Mouse (Mus musculus) fat pad, adult 2 months (tissue): Measurements from ENCODE around the gene Ifitm1.
"Not testable (repeated sequence)": the region's sequence is repeated elsewhere in the genome, so short reads cannot be mapped to it uniquely, and the experiment has no call there.

Source experiments
- DNase-seq: peaks from one replicate; pipeline ENCODE4 v3.0.0-alpha.2; 2011; ENCODE audit warnings: low read depth, low spot score; ENCODE audit errors: extremely low read depth

Ifitm1 gene

GRCm38 (mm10) chr7:140949824-140950530, 17.0 kb upstream of the Ifitm1 start, which contains the start of gene Ifitm5:
Ifitm5 (minus strand) TSS chr7:140950291.
- DNase-seq: no peak

DNA sequence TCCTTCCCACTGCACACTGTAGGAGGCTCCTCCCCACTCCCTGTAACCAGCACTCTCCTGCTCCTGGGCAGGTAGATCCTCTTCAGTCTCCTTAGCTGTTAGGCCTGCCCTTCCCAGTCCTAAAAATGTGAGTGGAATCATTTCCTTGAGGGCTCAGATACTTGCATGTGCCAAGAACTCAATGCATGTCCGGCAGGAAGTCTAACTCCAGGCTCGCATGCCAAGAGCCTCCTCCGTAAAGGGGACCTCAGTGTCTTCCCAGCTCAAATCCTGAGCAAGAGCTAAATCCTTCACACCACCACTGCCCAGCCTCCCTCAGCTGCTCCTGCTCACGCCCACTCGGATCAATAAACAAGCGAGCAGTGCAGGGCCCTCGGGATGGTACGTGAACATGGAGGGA, 16.0 kb upstream of the Ifitm1 start:
- no peak for DNase-seq

GRCm38 (mm10) chr7:140951765-140952164, 15.3 kb upstream of the Ifitm1 start:
- no peak for DNase-seq

DNA sequence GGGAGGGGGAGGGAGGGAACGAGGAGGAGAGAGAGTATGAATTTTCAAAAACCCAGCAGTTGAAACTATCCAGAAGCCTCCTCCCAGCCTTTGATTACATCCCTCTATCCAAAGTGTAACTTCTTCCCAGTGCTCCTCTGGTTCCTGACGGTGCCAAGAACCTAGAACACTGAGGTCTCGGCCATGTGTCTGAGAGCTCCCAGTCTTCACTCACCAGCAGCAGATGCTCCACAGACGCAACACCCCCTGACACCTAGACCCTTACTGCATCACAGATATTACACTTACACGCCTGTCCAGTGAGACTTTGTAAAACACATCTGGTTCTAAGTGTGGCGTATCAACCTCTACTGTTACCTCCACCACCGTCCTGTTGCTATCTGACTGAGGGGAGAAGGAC, 14.6 kb upstream of the Ifitm1 start:
- no peak for DNase-seq

DNA sequence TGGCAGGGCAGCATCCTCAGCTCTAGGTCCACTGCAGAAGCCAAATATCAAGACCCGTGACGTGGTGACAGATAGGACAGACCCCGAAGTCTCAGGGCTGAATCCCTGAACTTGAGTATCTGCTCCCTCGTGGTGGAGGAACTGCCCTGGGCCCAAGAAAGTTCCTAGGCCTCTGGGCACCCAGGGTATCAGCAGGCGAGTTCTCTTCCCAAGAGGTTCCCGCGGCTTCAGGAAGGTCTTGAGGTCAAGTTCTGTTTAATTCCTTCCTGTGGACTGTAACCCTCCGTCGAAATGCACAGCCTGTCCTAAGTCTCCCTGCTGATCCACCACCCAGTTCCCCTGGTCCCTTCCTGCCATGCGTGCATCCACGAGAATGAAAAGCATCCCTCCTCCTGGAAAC, 13.9 kb upstream of the Ifitm1 start:
- DNase-seq: no peak

- no peak for DNase-seq
Measured at GRCm38 (mm10) chr7:140953800-140954732, 13.0 kb upstream of the Ifitm1 start.

- no peak for DNase-seq
Measured at GRCm38 (mm10) chr7:140954733-140955071, 12.3 kb upstream of the Ifitm1 start.

- DNase-seq: no peak
Measured at GRCm38 (mm10) chr7:140955342-140955741, 11.7 kb upstream of the Ifitm1 start.

DNA sequence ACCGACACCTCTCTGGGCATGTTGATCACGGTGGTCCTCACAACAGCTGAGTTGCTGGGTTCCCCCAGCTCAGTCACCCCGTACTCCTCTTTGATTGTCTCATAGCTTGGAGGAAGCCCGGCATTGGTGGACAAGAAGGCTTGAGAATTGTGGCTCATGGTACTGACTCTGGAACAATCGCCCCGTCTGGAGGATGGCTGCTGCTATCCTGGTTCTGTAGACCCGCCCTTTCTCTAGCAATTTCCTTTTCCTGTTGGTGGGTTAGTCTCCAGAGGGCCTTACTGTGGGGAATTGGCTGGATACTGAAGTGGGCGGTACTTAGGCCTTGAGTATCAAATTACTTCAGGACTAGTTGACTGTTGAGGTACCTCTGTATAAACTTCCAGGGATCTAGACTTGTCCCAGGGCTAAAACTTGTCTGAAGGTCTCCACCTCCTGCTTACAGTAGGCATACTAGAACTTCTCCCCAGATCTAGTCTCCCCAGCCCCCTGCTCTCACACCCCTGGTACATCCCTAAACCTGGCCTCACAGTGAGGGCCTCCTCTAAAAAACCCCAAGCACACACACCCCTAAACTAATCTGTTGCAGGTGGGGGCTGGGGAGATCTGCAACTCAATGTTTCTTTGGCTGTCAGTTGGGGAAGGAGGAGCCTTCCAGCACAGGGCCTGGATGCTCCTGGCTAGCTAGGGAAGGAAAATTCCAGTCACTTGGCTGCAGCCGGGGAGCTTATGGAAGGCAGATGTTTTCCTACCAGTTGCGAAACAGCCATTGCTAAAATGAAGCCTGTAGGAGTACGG, 11.1 kb upstream of the Ifitm1 start, which contains the start of the genes Gm45717 and Ifitm2:
Gene Gm45717, minus strand, starts transcription at position 180 of the 798 bp plus-strand sequence.
Gene Ifitm2, minus strand, starts transcription at position 230 of the 798 bp plus-strand sequence.
- peak; percentile 95 for DNase-seq

DNA sequence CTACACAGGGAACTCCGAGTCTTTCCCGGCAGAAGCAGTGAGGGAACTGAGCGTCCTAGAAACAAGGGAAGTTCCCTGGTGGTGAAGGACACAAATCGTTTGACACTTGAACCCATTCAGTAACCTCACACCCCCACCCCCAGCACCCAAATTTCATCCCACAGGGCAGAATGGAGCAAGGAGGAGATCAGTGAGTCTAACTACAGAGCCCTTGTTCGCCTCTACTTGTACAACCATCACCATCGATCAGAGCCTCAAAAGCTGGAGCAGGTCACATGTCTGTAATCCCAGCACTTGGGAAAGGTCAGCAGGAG, 10.5 kb upstream of the Ifitm1 start:
- DNase-seq: no peak

GRCm38 (mm10) chr7:140959181-140959901, 7.7 kb upstream of the Ifitm1 start:
- DNase-seq: no peak

GRCm38 (mm10) chr7:140960026-140960425, 7.0 kb upstream of the Ifitm1 start:
- DNase-seq: no peak

DNA sequence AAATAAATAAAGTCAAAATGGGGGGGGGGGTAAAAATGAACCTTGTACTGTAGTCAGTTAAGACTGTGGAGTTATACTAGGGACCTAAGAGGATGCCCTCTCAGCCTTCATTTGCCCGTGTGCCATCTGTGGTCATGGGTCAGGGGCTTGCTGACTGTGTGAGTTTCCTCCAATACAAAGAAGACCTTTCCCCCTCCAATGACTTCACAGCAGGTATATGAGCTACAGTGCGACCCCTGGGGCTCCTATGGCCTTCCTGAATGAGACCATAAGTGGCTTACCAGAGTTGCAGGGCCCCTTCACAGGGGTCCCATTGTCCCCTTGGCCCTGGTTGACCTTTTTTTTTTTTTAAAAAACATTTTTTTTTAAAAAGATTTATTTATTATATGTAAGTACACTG, 5.6 kb upstream of the Ifitm1 start:
- DNase-seq: no peak

DNA sequence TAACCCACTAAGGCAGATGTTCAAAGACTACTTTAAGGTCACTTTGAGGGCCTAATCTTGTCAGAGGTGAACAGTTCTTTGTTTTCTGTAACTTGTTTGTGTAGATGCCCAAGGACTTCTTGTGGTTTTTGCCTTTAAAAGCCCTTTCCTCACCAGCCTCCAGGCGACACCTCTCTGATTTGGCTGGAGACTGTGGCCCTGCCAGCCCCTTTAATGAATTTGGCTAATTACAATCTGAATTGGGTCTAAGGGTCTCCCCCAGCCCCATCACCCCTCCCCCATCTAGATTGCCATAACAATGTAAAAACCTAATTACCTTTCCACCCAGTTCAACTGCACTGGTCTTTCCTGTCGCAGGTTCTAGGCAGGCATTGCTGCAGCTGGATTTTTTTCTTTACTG, 4.3 kb upstream of the Ifitm1 start:
- no peak for DNase-seq

GRCm38 (mm10) chr7:140967862-140968591, 1.0 kb downstream of the Ifitm1 start:
- DNase-seq: no peak

GRCm38 (mm10) chr7:140968710-140969109, 1.7 kb downstream of the Ifitm1 start:
- not testable (repeated sequence) for DNase-seq

DNA sequence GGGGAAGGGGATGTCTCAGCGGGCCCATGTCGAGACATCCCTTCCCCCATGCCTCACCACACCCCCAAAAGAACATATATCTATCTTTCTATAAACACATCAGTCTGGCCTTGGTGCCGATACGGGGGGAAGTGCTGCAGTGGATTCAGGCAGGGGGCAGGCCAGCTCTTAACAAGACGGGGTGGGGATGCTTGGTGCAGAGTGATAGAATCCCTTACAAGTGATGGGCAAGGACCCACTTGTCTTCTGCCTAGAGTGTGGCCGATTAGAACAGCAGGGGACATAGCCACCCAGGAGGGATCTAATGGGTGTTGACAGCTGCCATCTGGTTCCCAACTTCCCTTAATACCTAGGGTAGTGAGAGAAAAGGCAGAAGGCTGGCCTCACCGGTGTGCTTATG, 3.9 kb downstream of the Ifitm1 start:
- DNase-seq: no peak

GRCm38 (mm10) chr7:140971479-140972171, 4.6 kb downstream of the Ifitm1 start:
- DNase-seq: no peak

GRCm38 (mm10) chr7:140973396-140974165, 6.6 kb downstream of the Ifitm1 start:
- DNase-seq: no peak
